Mouse (Mus musculus): ENCODE results near the gene Gm20843.
"Not testable (repeated sequence)": the region's sequence is repeated elsewhere in the genome, so short reads cannot be mapped to it uniquely, and the experiment has no call there.

Gene Gm20843

GRCm38 (mm10) chrY:72247018-72247417 is at the start of gene Gm20843:
Gene Gm20843 (minus strand): TSS chrY:72247118.
- DNase-seq = not testable (repeated sequence)
